Mouse (Mus musculus): ENCODE data around the gene Zcchc8. TPM values are rescaled to one million over a fixed set of nuclear protein-coding genes. Genes with fewer than 3 reads are reported as not detected.
"Not testable (repeated sequence)": the region's sequence is repeated elsewhere in the genome, so short reads cannot be mapped to it uniquely, and the experiment has no call there.

Zcchc8 gene
- polyA plus RNA-seq (2015; fragmentation: Nextera tagmentation; extraction: Ambion mirVana), result 81.8 and 83.6 TPM in 2 replicates

GRCm38 (mm10) chr5:123720328-123721311, at the start of gene Zcchc8:
Gene Zcchc8, minus strand, starts transcription at chr5:123721100.
- Histone ChIP-seq H3K27me3 (no peaks in the 10 kb centered on the region), H3K27ac (peak within 1 kb of the TSS; percentile 87), H3K36me3 (peaks cover 18% of the 10 kb centered on the region), H3K9me3 (no peaks in the 10 kb centered on the region), H3K4me1 (replicated peaks) (peaks cover 35% of the 10 kb centered on the region), H3K9ac (replicated peaks) (peak within 1 kb of the TSS; percentile 89), H3K4me2 (replicated peaks) (peak within 1 kb of the TSS; percentile 91), H3K4me3 (replicated peaks) (peak within 1 kb of the TSS; percentile 78)
- ATAC-seq, result peak; percentile 100
- WGBS, result under 1% methylated on average over 83 of the region's 83 CpGs

- WGBS, result 92% methylated on average over 11 of the region's 11 CpGs
- H3K36me3 ChIP-seq, result peaks cover 33% of the 10 kb centered on the region
- H3K27ac ChIP-seq; H3K4me2 ChIP-seq (replicated peaks); H3K4me1 ChIP-seq (replicated peaks); H3K9ac ChIP-seq (replicated peaks); ATAC-seq; H3K9me3 ChIP-seq; H3K4me3 ChIP-seq (replicated peaks); H3K27me3 ChIP-seq: not testable (repeated sequence)
Observed at GRCm38 (mm10) chr5:123766455-123766854, 45.6 kb upstream of the Zcchc8 start.

- Histone ChIP-seq H3K36me3 (peaks cover 28% of the 10 kb centered on the region), H3K4me2 (replicated peaks) (no peak overlapping the region), H3K9ac (replicated peaks) (no peak overlapping the region), H3K4me1 (replicated peaks) (no peaks in the 10 kb centered on the region), H3K9me3 (no peaks in the 10 kb centered on the region), H3K4me3 (replicated peaks) (no peak overlapping the region), H3K27me3 (no peaks in the 10 kb centered on the region), H3K27ac (no peak overlapping the region)
- no peak for ATAC-seq
- WGBS, result 95% methylated on average over 11 of the region's 11 CpGs
Observed at GRCm38 (mm10) chr5:123765506-123765905, 44.6 kb upstream of the Zcchc8 start.

- H3K27me3 ChIP-seq, result no peaks in the 10 kb centered on the region
- peaks cover 5% of the 10 kb centered on the region for H3K36me3 ChIP-seq
- H3K4me1 ChIP-seq (replicated peaks), result peaks cover 36% of the 10 kb centered on the region
- peak within 1 kb of the TSS; percentile 98 for H3K27ac ChIP-seq
- under 1% methylated on average over 63 of the region's 63 CpGs for WGBS
- peak; percentile 98 for ATAC-seq
- peak within 1 kb of the TSS; percentile 78 for H3K4me2 ChIP-seq (replicated peaks)
- H3K4me3 ChIP-seq (replicated peaks), result peak within 1 kb of the TSS; percentile 83
- H3K9me3 ChIP-seq, result no peaks in the 10 kb centered on the region
- peak within 1 kb of the TSS; percentile 79 for H3K9ac ChIP-seq (replicated peaks)
Observed at GRCm38 (mm10) chr5:123749065-123750064, 28.5 kb upstream of the Zcchc8 start, which contains the start of the genes Rsrc2 and Kntc1. Gene Rsrc2, minus strand, starts transcription at chr5:123749414. Gene Kntc1, plus strand, starts transcription at chr5:123749716.

GRCm38 (mm10) chr5:123748339-123749064, 27.6 kb upstream of the Zcchc8 start:
- no peaks in the 10 kb centered on the region for H3K9me3 ChIP-seq
- H3K4me1 ChIP-seq (replicated peaks), result peaks cover 36% of the 10 kb centered on the region
- peaks cover 13% of the 10 kb centered on the region for H3K36me3 ChIP-seq
- peak overlapping the region; percentile 78 for H3K4me2 ChIP-seq (replicated peaks)
- no peaks in the 10 kb centered on the region for H3K27me3 ChIP-seq
- peak overlapping the region; percentile 83 for H3K4me3 ChIP-seq (replicated peaks)
- H3K27ac ChIP-seq, result peak overlapping the region; percentile 98
- peak; percentile 13 for ATAC-seq
- whole genome bisulfite sequencing, result 2% methylated on average over 18 of the region's 18 CpGs
- H3K9ac ChIP-seq (replicated peaks), result peak overlapping the region; percentile 79

GRCm38 (mm10) chr5:123747604-123748003, 26.7 kb upstream of the Zcchc8 start:
- ATAC-seq, result no peak
- Histone ChIP-seq H3K9me3 (no peaks in the 10 kb centered on the region), H3K27ac (no peak overlapping the region), H3K4me3 (replicated peaks) (peak overlapping the region; percentile 83), H3K4me2 (replicated peaks) (peak overlapping the region; percentile 78), H3K36me3 (peaks cover 21% of the 10 kb centered on the region), H3K4me1 (replicated peaks) (peaks cover 36% of the 10 kb centered on the region), H3K27me3 (no peaks in the 10 kb centered on the region), H3K9ac (replicated peaks) (peak overlapping the region; percentile 79)
- WGBS, result 23% methylated on average over 7 of the region's 7 CpGs

GRCm38 (mm10) chr5:123746253-123746652, 25.4 kb upstream of the Zcchc8 start:
- peak overlapping the region; percentile 78 for H3K4me2 ChIP-seq (replicated peaks)
- ATAC-seq, result no peak
- no peak overlapping the region for H3K27ac ChIP-seq
- H3K9ac ChIP-seq (replicated peaks), result peak overlapping the region; percentile 53
- no peaks in the 10 kb centered on the region for H3K27me3 ChIP-seq
- peaks cover 36% of the 10 kb centered on the region for H3K4me1 ChIP-seq (replicated peaks)
- no peaks in the 10 kb centered on the region for H3K9me3 ChIP-seq
- peaks cover 21% of the 10 kb centered on the region for H3K36me3 ChIP-seq
- peak overlapping the region; percentile 83 for H3K4me3 ChIP-seq (replicated peaks)

GRCm38 (mm10) chr5:123744358-123744757, 23.5 kb upstream of the Zcchc8 start:
- H3K36me3 ChIP-seq, result peaks cover 35% of the 10 kb centered on the region
- H3K9me3 ChIP-seq, result no peaks in the 10 kb centered on the region
- no peaks in the 10 kb centered on the region for H3K27me3 ChIP-seq
- no peak overlapping the region for H3K27ac ChIP-seq
- H3K4me2 ChIP-seq (replicated peaks), result no peak overlapping the region
- no peak for ATAC-seq
- WGBS, result 90% methylated on average over 2 of the region's 2 CpGs
- H3K4me1 ChIP-seq (replicated peaks), result peaks cover 25% of the 10 kb centered on the region
- H3K4me3 ChIP-seq (replicated peaks), result no peak overlapping the region
- H3K9ac ChIP-seq (replicated peaks), result no peak overlapping the region

GRCm38 (mm10) chr5:123730981-123731380, 10.1 kb upstream of the Zcchc8 start:
- WGBS, result 94% methylated on average over 2 of the region's 2 CpGs
- H3K4me1 ChIP-seq (replicated peaks), result no peaks in the 10 kb centered on the region

GRCm38 (mm10) chr5:123723816-123724215, 2.9 kb upstream of the Zcchc8 start:
- not testable (repeated sequence) for H3K4me2 ChIP-seq (replicated peaks); H3K4me3 ChIP-seq (replicated peaks); H3K27ac ChIP-seq; ATAC-seq; H3K27me3 ChIP-seq; H3K9me3 ChIP-seq; H3K9ac ChIP-seq (replicated peaks)
- 91% methylated on average over 7 of the region's 7 CpGs for WGBS
- Histone ChIP-seq H3K4me1 (replicated peaks) (peaks cover 17% of the 10 kb centered on the region), H3K36me3 (peaks cover 27% of the 10 kb centered on the region)

More at GRCm38 (mm10) chr5:123730981-123731380, 10.1 kb upstream of the Zcchc8 start:
- H3K4me3 ChIP-seq (replicated peaks), result no peak overlapping the region
- no peak overlapping the region for H3K9ac ChIP-seq (replicated peaks)
- H3K36me3 ChIP-seq, result peaks cover 86% of the 10 kb centered on the region
- ATAC-seq, result no peak
- H3K27me3 ChIP-seq, result no peaks in the 10 kb centered on the region
- no peak overlapping the region for H3K4me2 ChIP-seq (replicated peaks)
- no peak overlapping the region for H3K27ac ChIP-seq
- no peaks in the 10 kb centered on the region for H3K9me3 ChIP-seq

GRCm38 (mm10) chr5:123714622-123715021, 6.3 kb downstream of the Zcchc8 start:
- Histone ChIP-seq H3K36me3 (peaks cover 75% of the 10 kb centered on the region), H3K4me2 (replicated peaks) (no peak overlapping the region)
- ATAC-seq, result no peak

More at GRCm38 (mm10) chr5:123714622-123715021, 6.3 kb downstream of the Zcchc8 start:
- WGBS, result 92% methylated on average over 4 of the region's 4 CpGs
- Histone ChIP-seq H3K4me1 (replicated peaks) (peaks cover 26% of the 10 kb centered on the region), H3K9ac (replicated peaks) (no peak overlapping the region), H3K27me3 (no peaks in the 10 kb centered on the region), H3K27ac (no peak overlapping the region), H3K9me3 (no peaks in the 10 kb centered on the region), H3K4me3 (replicated peaks) (no peak overlapping the region)
